Mouse (Mus musculus): ENCODE data around the gene Zfp277. TPM values are rescaled to one million over a fixed set of nuclear protein-coding genes. Genes with fewer than 3 reads are reported as not detected.

Gene Zfp277
- polyA plus RNA-seq, 1 experiment from 2014 or later, result 21.3 TPM

GRCm38 (mm10) chr12:40273339-40273738 is 172.4 kb downstream of the Zfp277 start:
- Histone ChIP-seq H3K36me3 (ENCODE audit: control insufficient read depth, insufficient read depth, low read length) (no peaks in the 10 kb centered on the region), H3K27me3 (ENCODE audit: control insufficient read depth, insufficient read depth, low read length) (no peaks in the 10 kb centered on the region), H3K4me3 (ENCODE audit: low read depth, low read length) (no peak overlapping the region), H3K9ac (ENCODE audit: low read length) (no peak overlapping the region), H3K4me1 (replicated peaks; ENCODE audit: control insufficient read depth, insufficient read depth) (no peaks in the 10 kb centered on the region), H3K4me2 (replicated peaks; ENCODE audit: low read depth) (no peak overlapping the region), H3K9me3 (ENCODE audit: control insufficient read depth, low read length) (no peaks in the 10 kb centered on the region), H3K27ac (replicated peaks) (no peak overlapping the region)
- ATAC-seq (ENCODE audit: low FRiP score, low TSS enrichment), result no peak
- no peak for DNase-seq (ENCODE audit: low spot score)
- TF ChIP-seq EP300 (optimal IDR thresholded peaks at IDR 0.05) (no peak), CTCF (IDR thresholded peaks at IDR 0.05; ENCODE audit: low read depth) (no peak)
- WGBS, result 80% methylated on average over 4 of the region's 4 CpGs

- H3K27ac ChIP-seq (replicated peaks), result no peak overlapping the region
- no peak for ATAC-seq (ENCODE audit: low FRiP score, low TSS enrichment)
- DNase-seq (ENCODE audit: low spot score), result no peak
These were observed 173.0 kb downstream of the Zfp277 start for GRCm38 (mm10) chr12:40272710-40273109.

GRCm38 (mm10) chr12:40268313-40268712 is 177.4 kb downstream of the Zfp277 start:
- H3K27me3 ChIP-seq (ENCODE audit: control insufficient read depth, insufficient read depth, low read length), result no peaks in the 10 kb centered on the region
- no peak overlapping the region for H3K4me2 ChIP-seq (replicated peaks; ENCODE audit: low read depth)
- ATAC-seq (ENCODE audit: low FRiP score, low TSS enrichment), result no peak
- TF ChIP-seq CTCF (IDR thresholded peaks at IDR 0.05; ENCODE audit: low read depth) (no peak), EP300 (optimal IDR thresholded peaks at IDR 0.05) (no peak)
- H3K4me3 ChIP-seq (ENCODE audit: low read depth, low read length), result no peak overlapping the region
- no peaks in the 10 kb centered on the region for H3K9me3 ChIP-seq (ENCODE audit: control insufficient read depth, low read length)
- no peaks in the 10 kb centered on the region for H3K36me3 ChIP-seq (ENCODE audit: control insufficient read depth, insufficient read depth, low read length)
- no peaks in the 10 kb centered on the region for H3K4me1 ChIP-seq (replicated peaks; ENCODE audit: control insufficient read depth, insufficient read depth)
- H3K9ac ChIP-seq (ENCODE audit: low read length), result no peak overlapping the region
- no peak overlapping the region for H3K27ac ChIP-seq (replicated peaks)
- WGBS, result 88% methylated on average over 2 of the region's 2 CpGs
- DNase-seq (ENCODE audit: low spot score), result no peak

More at GRCm38 (mm10) chr12:40272710-40273109, 173.0 kb downstream of the Zfp277 start:
- H3K4me3 ChIP-seq (ENCODE audit: low read depth, low read length), result no peak overlapping the region
- TF ChIP-seq EP300 (optimal IDR thresholded peaks at IDR 0.05) (no peak), CTCF (IDR thresholded peaks at IDR 0.05; ENCODE audit: low read depth) (no peak)
- no peaks in the 10 kb centered on the region for H3K9me3 ChIP-seq (ENCODE audit: control insufficient read depth, low read length)
- 74% methylated on average over 4 of the region's 4 CpGs for WGBS
- no peaks in the 10 kb centered on the region for H3K36me3 ChIP-seq (ENCODE audit: control insufficient read depth, insufficient read depth, low read length)
- no peaks in the 10 kb centered on the region for H3K4me1 ChIP-seq (replicated peaks; ENCODE audit: control insufficient read depth, insufficient read depth)
- H3K4me2 ChIP-seq (replicated peaks; ENCODE audit: low read depth), result no peak overlapping the region
- H3K9ac ChIP-seq (ENCODE audit: low read length), result no peak overlapping the region
- no peaks in the 10 kb centered on the region for H3K27me3 ChIP-seq (ENCODE audit: control insufficient read depth, insufficient read depth, low read length)

Other genes starting within 250 kb of the Zfp277 start
- 0.11 TPM in 1 of 2 replicates, not detected in the other for gene Lsmem1, start 246.4 kb downstream of the Zfp277 start, polyA plus RNA-seq (2015; fragmentation: Nextera tagmentation; extraction: Ambion mirVana)
- 122 TPM in 2 replicates for gene Ifrd1, start 197.4 kb downstream of the Zfp277 start, polyA plus RNA-seq (2015; fragmentation: Nextera tagmentation; extraction: Ambion mirVana)
- 3.1 and 3.3 TPM in 2 replicates for gene Dock4, start 50 bp upstream of the Zfp277 start, polyA plus RNA-seq (2015; fragmentation: Nextera tagmentation; extraction: Ambion mirVana)